Mouse (Mus musculus) adrenal gland, adult 8-10 months (tissue): Measurements from ENCODE around the gene Abcc8. TPM values are rescaled to one million over a fixed set of nuclear protein-coding genes. Genes with fewer than 3 reads are reported as not detected.
A peak's percentile ranks its signal among the peaks of the same experiment; 100 is the strongest.

Experiments
- DNase-seq: peaks from one replicate; pipeline ENCODE4 v3.0.0; 2022
- total RNA-seq, 4 experiments: library from RNA; stranded (reverse); gene quantifications; 2 replicates each; pipeline ENCODE4 v1.2.4; 2022

Abcc8 gene
- total RNA-seq, 4 experiments from 2014 or later: 0.92 to 2.9 (median 1.7) TPM

- no peak for DNase-seq
Observed at GRCm38 (mm10) chr7:46154498-46155488, 25.0 kb downstream of the Abcc8 start.

GRCm38 (mm10) chr7:46152819-46153351 is 26.9 kb downstream of the Abcc8 start:
- no peak for DNase-seq

- no peak for DNase-seq
Observed at GRCm38 (mm10) chr7:46147417-46147816, 32.4 kb downstream of the Abcc8 start.

GRCm38 (mm10) chr7:46146675-46147308 is 33.0 kb downstream of the Abcc8 start:
- DNase-seq: no peak

GRCm38 (mm10) chr7:46144061-46144460 is 35.8 kb downstream of the Abcc8 start:
- DNase-seq: no peak

GRCm38 (mm10) chr7:46138329-46138930 is 41.4 kb downstream of the Abcc8 start:
- no peak for DNase-seq

- no peak for DNase-seq
Observed at GRCm38 (mm10) chr7:46133858-46134257, 46.0 kb downstream of the Abcc8 start.

- DNase-seq: no peak
Observed at GRCm38 (mm10) chr7:46132229-46132628, 47.6 kb downstream of the Abcc8 start.

- DNase-seq: no peak
Observed at GRCm38 (mm10) chr7:46131806-46132205, 48.0 kb downstream of the Abcc8 start.

- no peak for DNase-seq
Observed at GRCm38 (mm10) chr7:46131266-46131665, 48.6 kb downstream of the Abcc8 start.

GRCm38 (mm10) chr7:46130723-46131122 is 49.1 kb downstream of the Abcc8 start:
- no peak for DNase-seq

- DNase-seq: no peak
Observed at GRCm38 (mm10) chr7:46129463-46130179, 50.2 kb downstream of the Abcc8 start.

GRCm38 (mm10) chr7:46128196-46128595 is 51.6 kb downstream of the Abcc8 start:
- no peak for DNase-seq

GRCm38 (mm10) chr7:46125340-46125739 is 54.5 kb downstream of the Abcc8 start:
- no peak for DNase-seq

- no peak for DNase-seq
Observed at GRCm38 (mm10) chr7:46124460-46124859, 55.4 kb downstream of the Abcc8 start.

GRCm38 (mm10) chr7:46122964-46123363 is 56.9 kb downstream of the Abcc8 start:
- no peak for DNase-seq

GRCm38 (mm10) chr7:46117035-46117434 is 62.8 kb downstream of the Abcc8 start:
- no peak for DNase-seq

GRCm38 (mm10) chr7:46116118-46116581 is 63.7 kb downstream of the Abcc8 start:
- no peak for DNase-seq

- DNase-seq: no peak
Observed at GRCm38 (mm10) chr7:46113435-46113834, 66.4 kb downstream of the Abcc8 start.

- no peak for DNase-seq
Observed at GRCm38 (mm10) chr7:46111938-46112337, 67.9 kb downstream of the Abcc8 start.

- peak; percentile 33 for DNase-seq
Observed at GRCm38 (mm10) chr7:46111212-46111817, 68.5 kb downstream of the Abcc8 start.

- DNase-seq: no peak
Observed at GRCm38 (mm10) chr7:46110079-46110478, 69.8 kb downstream of the Abcc8 start.
